Mouse (Mus musculus) lung, adult 2 months (tissue): ENCODE results near the gene Rnf220. TPM values are rescaled to one million over a fixed set of nuclear protein-coding genes. Genes with fewer than 3 reads are reported as not detected.
A peak's percentile ranks its signal among the peaks of the same experiment; 100 is the strongest.

Source experiments
- DNase-seq: peaks from one replicate; pipeline ENCODE4 v3.0.0; 2022
- H3K4me1 ChIP-seq: fragments of 200-500 bp; 2 replicates; pipeline ENCODE4 v1.6.1; 2011; ENCODE audit warnings: low read length; ENCODE audit not compliant: control insufficient read depth, insufficient read depth
- H3K4me3 ChIP-seq: fragments of 200-500 bp; replicated peaks from 2 replicates; pipeline ENCODE3; 2011; ENCODE audit warnings: low read depth, mild to moderate bottlenecking, control low read depth, low read length; ENCODE audit errors: extremely low read depth
- CTCF ChIP-seq: fragments of 200-500 bp; IDR thresholded peaks from 2 replicates; pipeline ENCODE4 v1.5.1; 2011; ENCODE audit warnings: mild to moderate bottlenecking, low read length, control low read depth; ENCODE audit not compliant: insufficient read depth
- POLR2A ChIP-seq: fragments of 200-500 bp; IDR thresholded peaks from 2 replicates; pipeline ENCODE4 v1.6.1; 2011; ENCODE audit warnings: low read depth, mild to moderate bottlenecking, control low read depth, low read length, borderline replicate concordance; ENCODE audit errors: extremely low read depth
- WGBS: fragments of 180-500 bp; shearing (Covaris S2); methylation state at CpG from one replicate; pipeline ENCODE4 v1.1.7; 2018; 5-methylcytosine and 5-hydroxymethylcytosine counted together
- polyA plus RNA-seq: library from polyadenylated mRNA; depleted of rRNA; stranded (reverse); fragments of >200 nt; gene quantifications from 2 replicates; pipeline ENCODE4 v1.2.3, GENCODE M21; 2012

Gene Rnf220
- polyA plus RNA-seq, 1 experiment: 108 TPM

DNA sequence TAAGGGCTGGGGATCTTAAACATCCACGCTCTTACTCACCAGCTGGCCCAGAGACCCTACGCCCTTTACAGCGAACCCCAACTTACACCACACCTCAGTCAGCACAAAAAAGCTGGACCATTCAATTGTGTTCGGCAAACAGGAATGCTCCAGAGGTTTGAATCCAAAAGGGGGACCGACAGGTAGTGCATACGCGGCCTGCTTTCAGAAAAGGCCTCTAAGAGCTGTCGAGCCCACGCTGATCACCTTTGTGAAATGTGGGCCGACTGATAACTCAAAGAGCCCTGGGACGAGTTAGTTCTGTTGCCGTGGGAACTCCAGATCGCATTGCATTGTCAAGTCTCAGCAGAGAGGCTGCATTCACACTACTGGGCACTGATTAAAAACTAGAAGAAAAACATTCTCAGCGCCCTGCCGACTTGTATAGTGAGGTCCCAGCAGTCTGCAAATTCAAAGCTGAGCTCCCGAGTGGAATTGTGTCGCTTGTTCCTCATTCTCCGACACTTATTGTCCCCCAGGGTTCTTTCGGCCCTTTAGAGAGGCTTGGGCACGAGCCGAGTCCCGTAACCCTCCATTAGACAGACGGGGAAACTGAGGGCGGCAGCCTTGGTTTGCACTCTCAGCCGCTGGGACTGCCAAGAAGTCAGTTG is 208.4 kb downstream of the Rnf220 start:
- no peak for DNase-seq
- peak overlapping the region; percentile 76 for H3K4me3 ChIP-seq
- 26% methylated on average over 25 of the region's 25 CpGs for WGBS
- peaks cover 5% of the 10 kb centered on the region; the same call in 1 of the 2 replicates for H3K4me1 ChIP-seq
- TF ChIP-seq POLR2A (no peak), CTCF (no peak)

DNA sequence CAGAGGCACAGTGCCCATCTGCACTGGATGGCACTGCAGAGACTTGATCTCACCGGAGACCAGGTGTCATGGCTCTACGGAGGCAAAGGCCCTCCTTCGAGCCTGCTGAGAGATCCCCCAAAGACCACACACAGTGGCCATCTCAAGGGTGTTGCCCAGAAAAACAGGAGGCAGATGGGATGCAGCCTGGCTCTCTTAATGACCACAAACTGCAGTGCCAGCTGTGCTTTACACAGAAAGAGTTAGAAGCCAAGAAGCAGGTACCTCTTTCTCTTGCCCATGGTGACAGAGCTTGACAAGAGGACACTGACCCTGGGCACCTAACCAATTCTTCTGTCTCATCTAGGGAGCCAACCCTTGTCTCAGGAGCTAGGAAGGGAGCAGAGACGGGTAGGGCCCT is 212.5 kb downstream of the Rnf220 start:
- peaks cover 3% of the 10 kb centered on the region; the same call in 1 of the 2 replicates for H3K4me1 ChIP-seq
- 58% methylated on average over 4 of the region's 4 CpGs for WGBS
- DNase-seq: no peak
- TF ChIP-seq CTCF: no peak
- TF ChIP-seq POLR2A: no peak
- H3K4me3 ChIP-seq: no peak overlapping the region

DNA sequence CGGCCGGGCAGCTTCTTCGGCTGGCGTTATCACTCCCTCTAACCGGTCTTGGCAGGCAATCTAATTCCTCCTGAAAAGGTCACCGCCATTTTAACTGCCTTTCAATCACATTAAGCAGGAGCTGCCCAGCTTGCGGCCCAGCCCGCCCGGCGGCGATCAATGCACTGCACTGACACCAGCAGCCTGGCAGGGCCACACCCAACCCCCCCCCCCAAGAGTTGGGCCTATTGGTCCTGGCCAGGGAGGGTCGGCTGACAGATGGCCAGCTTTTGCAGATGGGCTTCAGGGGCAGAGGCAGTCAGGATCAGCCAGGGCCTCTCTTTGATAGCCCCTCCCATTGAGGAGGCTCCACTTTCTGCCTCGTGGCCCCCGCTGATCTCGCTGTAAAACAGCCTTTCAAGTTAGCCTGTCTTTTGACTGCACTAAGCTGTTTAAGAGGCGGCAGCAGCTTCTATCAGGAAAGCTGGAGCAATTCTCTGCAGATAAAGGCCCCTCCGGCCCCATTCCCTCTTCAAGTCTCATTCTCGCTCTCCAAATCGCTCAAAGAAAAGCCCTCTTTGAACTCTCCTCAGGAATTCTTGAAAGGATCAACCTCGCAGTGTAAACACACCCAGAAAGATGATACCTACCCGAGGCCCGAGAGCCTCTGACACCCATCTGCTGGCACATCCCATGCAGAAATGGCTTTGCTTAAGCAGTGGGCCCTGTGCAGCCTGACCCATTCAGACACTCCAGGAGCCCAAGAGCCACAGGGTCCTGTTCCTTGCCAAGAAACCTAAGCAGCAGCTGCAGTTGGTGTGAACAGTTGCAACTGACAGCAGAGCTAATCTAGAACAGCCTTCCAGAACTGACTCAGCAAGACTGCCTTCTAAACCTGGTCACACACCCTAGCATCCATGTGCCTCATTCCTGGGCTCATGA is 213.3 kb downstream of the Rnf220 start:
- Histone ChIP-seq H3K4me3 (no peak overlapping the region), H3K4me1 (peaks cover 2% of the 10 kb centered on the region; the same call in 1 of the 2 replicates)
- no peak for DNase-seq
- 63% methylated on average over 22 of the region's 22 CpGs for WGBS
- TF ChIP-seq POLR2A (no peak), CTCF (no peak)

DNA sequence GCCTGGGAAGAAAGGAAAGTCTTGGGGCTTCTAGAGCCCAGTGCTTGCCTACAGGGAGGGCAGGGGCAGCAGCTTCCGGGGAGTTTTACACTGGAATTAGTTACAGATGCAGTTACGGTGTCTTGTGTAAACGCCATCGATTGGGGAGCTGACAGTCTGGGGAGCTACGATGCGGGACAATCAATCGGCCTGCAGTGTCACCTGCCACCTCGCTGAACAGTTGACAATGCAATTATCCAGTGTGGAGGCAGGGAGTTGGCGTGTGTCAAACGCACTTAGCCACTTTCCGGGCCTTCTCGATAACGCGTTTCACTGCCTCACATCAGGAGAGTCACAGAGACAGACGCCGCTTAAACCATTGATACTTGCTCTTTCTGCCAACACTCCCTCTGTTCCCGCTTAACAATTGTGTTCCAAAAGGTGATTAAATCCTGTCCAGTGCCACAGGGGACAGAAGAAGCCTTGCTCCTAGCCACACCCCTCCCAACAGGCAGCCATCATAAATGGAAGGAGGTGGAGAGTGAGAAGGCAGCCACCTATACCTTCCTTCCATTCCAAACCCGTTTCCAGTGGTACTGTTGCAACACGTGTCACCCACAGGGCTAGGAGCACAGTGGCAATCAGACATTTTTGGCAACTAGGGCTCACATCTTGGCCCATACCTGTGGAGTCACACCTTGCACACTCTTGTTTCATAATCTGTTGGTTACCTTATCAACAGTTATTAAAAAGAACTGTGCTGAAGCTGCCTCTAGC is 215.6 kb downstream of the Rnf220 start:
- TF ChIP-seq POLR2A (no peak), CTCF (no peak)
- Histone ChIP-seq H3K4me3 (no peak overlapping the region), H3K4me1 (no peaks in the 10 kb centered on the region)
- 68% methylated on average over 19 of the region's 19 CpGs for WGBS
- no peak for DNase-seq

DNA sequence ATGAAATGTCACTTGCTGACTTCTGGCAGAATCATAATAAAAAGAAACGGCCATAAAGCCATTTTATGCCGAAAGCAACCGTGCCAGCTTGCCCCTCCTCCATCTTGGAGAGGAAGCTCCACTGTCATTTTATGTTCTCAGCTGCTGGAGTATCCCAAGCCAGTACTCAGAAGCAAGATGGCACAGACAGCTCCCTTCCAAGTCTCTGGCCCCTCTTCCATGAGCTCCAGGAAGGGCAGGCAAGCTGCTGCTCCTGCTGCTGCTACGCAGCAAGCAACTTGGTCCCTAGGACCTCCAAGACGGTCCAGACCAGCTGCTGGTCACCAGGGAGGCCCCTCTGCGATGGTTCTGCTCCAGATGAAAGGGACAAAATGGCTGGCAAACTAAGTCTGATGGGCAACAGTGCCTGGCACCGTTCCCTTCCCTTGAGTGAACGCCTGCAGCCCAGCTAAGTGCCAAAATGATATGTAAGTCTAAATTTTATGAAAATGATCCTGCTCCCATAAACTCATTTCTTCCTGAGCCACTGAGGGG is 216.4 kb downstream of the Rnf220 start:
- TF ChIP-seq CTCF (no peak), POLR2A (no peak)
- no peaks in the 10 kb centered on the region for H3K4me1 ChIP-seq
- DNase-seq: no peak
- WGBS: 87% methylated on average over 8 of the region's 8 CpGs
- no peak overlapping the region for H3K4me3 ChIP-seq

DNA sequence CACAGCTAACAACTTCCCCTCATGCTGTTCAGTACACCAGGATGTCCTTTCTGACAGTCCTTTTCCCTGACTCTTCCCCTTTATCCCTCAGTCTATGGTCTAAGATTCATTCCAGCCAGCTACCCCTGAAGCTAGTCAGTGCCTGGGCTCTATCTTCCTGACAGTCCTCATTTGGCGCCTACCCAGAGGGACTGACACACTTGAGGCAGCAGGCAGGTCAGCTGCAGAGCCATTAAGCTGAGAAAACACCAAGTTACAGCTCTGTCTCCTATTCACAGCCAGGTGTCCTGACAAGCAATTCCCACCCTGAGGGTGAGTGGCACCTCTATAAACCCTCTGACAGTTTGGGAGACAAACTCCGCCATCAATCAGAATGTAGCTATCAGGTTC is 217.6 kb downstream of the Rnf220 start:
- TF ChIP-seq POLR2A (no peak), CTCF (no peak)
- DNase-seq: no peak
- no peak overlapping the region for H3K4me3 ChIP-seq
- H3K4me1 ChIP-seq: no peaks in the 10 kb centered on the region
- WGBS: 71% methylated on average over 2 of the region's 2 CpGs

DNA sequence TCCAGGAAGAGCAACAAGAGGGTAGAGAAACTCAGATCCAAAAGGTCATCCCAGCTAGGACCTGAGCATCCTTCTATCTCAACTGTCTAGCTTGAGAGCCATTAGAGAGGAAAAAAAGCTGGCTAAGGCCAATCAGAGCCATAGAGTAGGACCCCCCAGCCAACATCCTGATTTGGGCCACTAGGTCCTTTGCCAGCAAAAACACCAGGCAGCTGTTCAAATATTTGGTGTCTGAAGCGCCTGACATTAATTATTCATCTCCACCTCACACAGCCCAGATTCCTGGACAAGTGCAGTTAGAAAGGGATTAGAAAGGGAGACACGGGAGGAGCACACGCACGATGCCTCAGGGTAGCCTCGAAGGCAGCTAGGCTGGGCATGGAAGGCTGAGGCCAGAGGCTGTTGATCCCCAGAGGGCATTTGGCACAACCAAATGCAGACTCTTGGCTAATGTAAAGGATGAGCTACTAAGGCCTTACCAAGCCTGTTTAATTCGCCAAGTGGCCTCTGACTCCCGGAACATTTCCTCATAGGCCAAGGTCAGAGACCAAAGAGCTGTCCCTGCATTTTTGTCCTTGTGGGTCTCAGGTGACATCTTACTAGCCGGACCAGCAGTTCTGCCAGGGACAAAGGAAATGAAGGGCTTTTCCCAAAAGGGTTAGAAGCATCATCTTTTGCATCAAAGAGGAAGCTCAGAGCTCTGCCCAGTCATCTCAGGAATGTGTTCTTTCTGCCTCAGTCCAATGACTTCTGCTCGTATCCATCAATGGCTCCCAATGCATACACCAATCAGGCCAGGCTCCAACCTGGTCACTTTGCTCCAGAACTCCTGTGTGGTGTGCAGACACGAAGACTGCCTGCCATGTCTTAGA is 218.2 kb downstream of the Rnf220 start:
- H3K4me3 ChIP-seq: no peak overlapping the region
- WGBS: 69% methylated on average over 10 of the region's 10 CpGs
- DNase-seq: no peak
- TF ChIP-seq POLR2A (no peak), CTCF (no peak)
- H3K4me1 ChIP-seq: no peaks in the 10 kb centered on the region

DNA sequence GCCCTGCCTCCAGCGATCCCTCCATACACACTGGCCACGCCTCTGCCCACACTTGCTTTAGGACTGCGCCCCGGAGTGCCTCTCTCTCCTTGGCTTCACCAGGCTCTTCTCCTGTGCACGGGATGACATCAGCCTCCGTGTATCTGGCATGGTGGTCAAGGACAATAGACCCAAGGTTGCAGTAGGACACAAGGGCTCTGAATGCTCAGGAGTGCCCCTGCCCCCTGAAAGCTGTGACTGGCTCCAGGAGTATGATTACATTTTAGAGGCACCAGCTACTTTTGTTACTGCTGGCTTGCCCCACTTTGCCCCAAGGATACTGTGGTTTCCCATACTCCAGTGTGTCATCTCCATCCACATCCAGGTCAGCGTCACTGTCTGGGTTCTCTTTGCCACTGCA is 219.2 kb downstream of the Rnf220 start:
- WGBS: 90% methylated on average over 7 of the region's 7 CpGs
- no peak for TF ChIP-seq CTCF
- TF ChIP-seq POLR2A: no peak
- no peak overlapping the region for H3K4me3 ChIP-seq
- no peaks in the 10 kb centered on the region for H3K4me1 ChIP-seq
- no peak for DNase-seq
